19 mouse cellular contexts compared by ENCODE assay signal in the genomic region with DNA sequence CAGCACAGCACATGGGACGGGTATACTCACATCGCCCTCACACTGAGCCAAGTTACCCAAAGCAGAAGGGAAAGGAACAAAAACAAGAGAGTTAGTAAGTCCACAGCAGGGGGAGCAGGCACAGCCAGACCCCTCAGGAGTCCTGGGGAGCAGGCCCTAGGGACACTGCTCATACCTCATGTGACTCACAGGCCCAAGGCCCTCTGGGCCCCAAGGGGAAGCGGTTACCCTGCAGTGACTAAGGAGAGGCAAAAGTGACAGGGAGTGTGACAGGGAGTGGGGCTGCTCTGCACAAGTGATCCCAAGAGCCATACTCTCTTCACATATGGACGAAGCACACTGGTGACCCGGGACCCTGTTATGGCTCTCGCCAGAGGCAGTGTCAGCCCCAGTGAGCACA. TPM values are rescaled to one million over a fixed set of nuclear protein-coding genes. Genes with fewer than 3 reads are reported as not detected.
DNase-seq lines count a peak whose midpoint lies in the region; ATAC-seq lines count a peak whose summit lies in the region.
"Had no signal": no experiment of that assay in that cellular context is flagged by ENCODE, and none has a peak within 500 bp of the region (broad histone marks: within the 10 kb centered on the region; RNA-seq: fewer than 3 reads in every experiment).

No protein-coding gene starts in this region.

- no peak overlapping the region for H3K27ac ChIP-seq in heart, embryonic 11.5 days (ENCODE audit: low read depth, low read length)
- H3K27ac ChIP-seq: forebrain, embryonic 13.5 days; heart, adult 2 months; hindbrain, embryonic 10.5 days; hindbrain, embryonic 14.5 days; intestine, embryonic 15.5 days had no signal

- H3K4me2 ChIP-seq in heart, embryonic 11.5 days, result no peak overlapping the region
- H3K4me2 ChIP-seq: forebrain, embryonic 13.5 days; heart, embryonic 12.5 days; hindbrain, embryonic 14.5 days; intestine, embryonic 15.5 days had no signal

- ATAC-seq in megakaryocyte, adult 5-6 weeks (ENCODE audit: poor library complexity, severe bottlenecking), result no peak
- ATAC-seq in heart, embryonic 11.5 days (replicated peaks; ENCODE audit: insufficient number of reproducible peaks, low FRiP score, low TSS enrichment), result no peak
- ATAC-seq: CD4-positive, CD25-positive, alpha-beta regulatory T cell, adult 4 months; forebrain, embryonic 13.5 days; forebrain, postnatal 0 days; intestine, embryonic 15.5 days had no signal

- DNase-seq in adrenal gland, adult (ENCODE audit: inconsistent age in 2 of 2, low spot score in 1 of 2), result peak; percentile 71 to 87
- no peak for DNase-seq in adrenal gland, postnatal 4 days (ENCODE audit: low spot score in 2 of 2)
- peak; percentile 74 for DNase-seq in adrenal gland, postnatal 14 days
- DNase-seq in spleen, postnatal 14 days (ENCODE audit: low spot score in 2 of 2), result no peak
- DNase-seq: B cell, adult 2 months; cerebellum, postnatal 25 days; forebrain, postnatal 0 days; gastrocnemius, postnatal 14 days; heart, adult 2 months; kidney, adult 18-20 months had no signal

- peaks cover 93% of the 10 kb centered on the region for H3K36me3 ChIP-seq in megakaryocyte, embryonic 14.5 days (replicated peaks; ENCODE audit: low read length)
- peaks cover 30% of the 10 kb centered on the region for H3K36me3 ChIP-seq in heart, embryonic 11.5 days (ENCODE audit: control insufficient read depth, insufficient read depth, low read length)

- H3K9ac ChIP-seq in heart, embryonic 11.5 days (ENCODE audit: low read depth, low read length), result no peak overlapping the region
- H3K9ac ChIP-seq: forebrain, embryonic 13.5 days; forebrain, postnatal 0 days; heart, embryonic 12.5 days; hindbrain, embryonic 14.5 days; intestine, embryonic 15.5 days had no signal

- WGBS in heart, embryonic 11.5 days (ENCODE audit: insufficient replicate concordance), result 85% methylated on average over 6 of the region's 6 CpGs

- H3K4me3 ChIP-seq in megakaryocyte, embryonic 14.5 days (replicated peaks), result peak overlapping the region; percentile 1
- no peak overlapping the region for H3K4me3 ChIP-seq in heart, embryonic 11.5 days (ENCODE audit: low read depth, low read length)
- H3K4me3 ChIP-seq: forebrain, embryonic 13.5 days; heart, adult 2 months; heart, embryonic 12.5 days; hindbrain, embryonic 10.5 days; intestine, embryonic 15.5 days had no signal

- no peaks in the 10 kb centered on the region for H3K9me3 ChIP-seq in megakaryocyte, embryonic 14.5 days
- no peaks in the 10 kb centered on the region for H3K9me3 ChIP-seq in heart, embryonic 11.5 days (replicated peaks; ENCODE audit: control insufficient read depth, low read length)
- H3K9me3 ChIP-seq: forebrain, embryonic 13.5 days; heart, embryonic 12.5 days; hindbrain, embryonic 10.5 days; intestine, embryonic 15.5 days had no signal

- peaks cover 45% of the 10 kb centered on the region for H3K4me1 ChIP-seq in megakaryocyte, embryonic 14.5 days
- 0 out of 2 replicates have a peak, but pooled peaks cover 2% of the 10 kb centered on the region for H3K4me1 ChIP-seq in heart, embryonic 11.5 days (ENCODE audit: control insufficient read depth, insufficient read depth, low read length)
- H3K4me1 ChIP-seq: forebrain, embryonic 13.5 days; intestine, embryonic 15.5 days had no signal

- no peaks in the 10 kb centered on the region for H3K27me3 ChIP-seq in megakaryocyte, embryonic 14.5 days (replicated peaks)
- H3K27me3 ChIP-seq in heart, embryonic 11.5 days (ENCODE audit: control insufficient read depth, insufficient read depth, low read length), result no peaks in the 10 kb centered on the region
- H3K27me3 ChIP-seq: forebrain, embryonic 13.5 days; heart, embryonic 12.5 days; intestine, embryonic 15.5 days had no signal

RNA-seq across cellular contexts. Expression of gene Sh3glb2, which starts 9.9 kb away (rescaled TPM):
- 100 to 1,000 TPM; 106 to 107 TPM for total RNA-seq in adrenal gland, postnatal 4 days (2021)
- 45.5 and 81.3 TPM in 2 replicates for polyA plus RNA-seq in megakaryocyte, embryonic 14.5 days (2012; ENCODE audit: insufficient read depth, low replicate concordance)
- 14.9 and 16.5 TPM in 2 replicates for total RNA-seq in megakaryocyte, adult 5-6 weeks (2015)
- 20.4 and 24.3 TPM in 2 replicates for total RNA-seq in megakaryocyte, adult 5-6 weeks (2017)
- total RNA-seq in adrenal gland, postnatal 14 days (2021), result 73.2 and 80.6 TPM in 2 replicates
- polyA plus RNA-seq in heart, embryonic 11.5 days (2014; fragmentation: Nextera tagmentation; extraction: Ambion mirVana), result 78.8 and 80.2 TPM in 2 replicates

RNA-seq across cellular contexts. Expression of gene Miga2, which starts 14.8 kb away (rescaled TPM):
- 10 to 100 TPM; 65.1 to 71.1 TPM for total RNA-seq in adrenal gland, postnatal 4 days (2021)
- 7.8 and 15.0 TPM in 2 replicates for polyA plus RNA-seq in megakaryocyte, embryonic 14.5 days (2012; ENCODE audit: insufficient read depth, low replicate concordance)
- 2.0 and 2.1 TPM in 2 replicates for total RNA-seq in megakaryocyte, adult 5-6 weeks (2015)
- 2.7 and 5.2 TPM in 2 replicates for total RNA-seq in megakaryocyte, adult 5-6 weeks (2017)
- 87.9 and 89.3 TPM in 2 replicates for total RNA-seq in adrenal gland, postnatal 14 days (2021)
- polyA plus RNA-seq in heart, embryonic 11.5 days (2014; fragmentation: Nextera tagmentation; extraction: Ambion mirVana), result 22.2 and 22.9 TPM in 2 replicates

RNA-seq across cellular contexts. Expression of gene Dolpp1, which starts 42.9 kb away (rescaled TPM):
- total RNA-seq in adrenal gland, postnatal 4 days (2021), result 10 to 100 TPM; 25.9 to 33.9 TPM
- polyA plus RNA-seq in megakaryocyte, embryonic 14.5 days (2012; ENCODE audit: insufficient read depth, low replicate concordance), result 24.4 and 42.0 TPM in 2 replicates
- total RNA-seq in megakaryocyte, adult 5-6 weeks (2015), result 5.3 and 6.0 TPM in 2 replicates
- total RNA-seq in megakaryocyte, adult 5-6 weeks (2017), result 11.5 and 16.8 TPM in 2 replicates
- total RNA-seq in adrenal gland, postnatal 14 days (2021), result 18.7 and 19.5 TPM in 2 replicates
- polyA plus RNA-seq in heart, embryonic 11.5 days (2014; fragmentation: Nextera tagmentation; extraction: Ambion mirVana), result 19.5 and 21.3 TPM in 2 replicates

Comparison
In these comparisons a context has a peak if more than half of its experiments do, and no peak if none do; other contexts are left out.
1. DNase-seq: peak in adrenal gland, adult (2 of 2) and adrenal gland, postnatal 14 days (single experiment); none in adrenal gland, postnatal 4 days (0 of 2) and spleen, postnatal 14 days (0 of 2).
2. RNA of gene Miga2, which starts 14.8 kb away (total RNA-seq): 87.9 to 89.3 TPM in adrenal gland, postnatal 14 days and 65.1 to 71.1 TPM in adrenal gland, postnatal 4 days; 2.0 to 5.2 TPM in megakaryocyte, adult 5-6 weeks; every median in the first group is over 10 times any median in the second.